Mouse (Mus musculus): ENCODE results near the gene Cbfa2t3. TPM values are rescaled to one million over a fixed set of nuclear protein-coding genes. Genes with fewer than 3 reads are reported as not detected.

Cbfa2t3 gene
- total and polyA plus RNA-seq, 3 experiments, result 10.9 to 22.3 (median 21.8) TPM

GRCm38 (mm10) chr8:122720070-122720729 is 21.3 kb upstream of the Cbfa2t3 start:
- no peak for TF ChIP-seq EP300 (IDR thresholded peaks at IDR 0.05; ENCODE audit: insufficient read depth, low read depth, low read length)
- TF ChIP-seq CTCF (IDR thresholded peaks at IDR 0.05), result no peak
- TF ChIP-seq POLR2A (IDR thresholded peaks at IDR 0.05; ENCODE audit: insufficient read depth, low read depth, low read length), result no peak
- DNase-seq, result peak; percentile 61 to 68
- Histone ChIP-seq H3K4me3 (peak overlapping the region; percentile 11), H3K27ac (peak overlapping the region; percentile 45), H3K4me1 (ENCODE audit: control insufficient read depth, insufficient read depth, low read length) (peaks cover 15% of the 10 kb centered on the region), H3K79me2 (replicated peaks; ENCODE audit: control insufficient read depth, insufficient read depth, low read length) (no peaks in the 10 kb centered on the region), H3K9ac (ENCODE audit: low read depth, low read length) (no peak overlapping the region), H3K36me3 (ENCODE audit: control insufficient read depth, insufficient read depth, low read length) (no peaks in the 10 kb centered on the region), H3K27me3 (ENCODE audit: control insufficient read depth, insufficient read depth, low read length) (no peaks in the 10 kb centered on the region)
- intact Hi-C loops (cut with DNase I), result no loop called here
- 3% methylated on average over 25 of the region's 25 CpGs for WGBS

GRCm38 (mm10) chr8:122719500-122720065 is 20.7 kb upstream of the Cbfa2t3 start:
- peak; percentile 45 to 55 for DNase-seq
- TF ChIP-seq CTCF (IDR thresholded peaks at IDR 0.05), result peak; percentile 37
- 0 out of 2 replicates have a peak, but pooled peaks have one; percentile 39 for TF ChIP-seq POLR2A (IDR thresholded peaks at IDR 0.05; ENCODE audit: insufficient read depth, low read depth, low read length)
- TF ChIP-seq EP300 (IDR thresholded peaks at IDR 0.05; ENCODE audit: insufficient read depth, low read depth, low read length), result peak; percentile 79; the same call in 1 of the 2 replicates
- H3K36me3 ChIP-seq (ENCODE audit: control insufficient read depth, insufficient read depth, low read length), result no peaks in the 10 kb centered on the region
- H3K79me2 ChIP-seq (replicated peaks; ENCODE audit: control insufficient read depth, insufficient read depth, low read length), result no peaks in the 10 kb centered on the region
- 24% methylated on average over 7 of the region's 7 CpGs for WGBS
- peak overlapping the region; percentile 11; the same call in 1 of the 2 replicates for H3K4me3 ChIP-seq
- H3K4me1 ChIP-seq (ENCODE audit: control insufficient read depth, insufficient read depth, low read length), result peaks cover 15% of the 10 kb centered on the region
- intact Hi-C loops (cut with DNase I), result no loop called here
- H3K27ac ChIP-seq, result peak overlapping the region; percentile 45
- H3K9ac ChIP-seq (ENCODE audit: low read depth, low read length), result no peak overlapping the region
- no peaks in the 10 kb centered on the region for H3K27me3 ChIP-seq (ENCODE audit: control insufficient read depth, insufficient read depth, low read length)

GRCm38 (mm10) chr8:122718711-122719499 is 20.0 kb upstream of the Cbfa2t3 start:
- peaks cover 15% of the 10 kb centered on the region for H3K4me1 ChIP-seq (ENCODE audit: control insufficient read depth, insufficient read depth, low read length)
- TF ChIP-seq POLR2A (IDR thresholded peaks at IDR 0.05; ENCODE audit: insufficient read depth, low read depth, low read length), result no peak
- no peak for TF ChIP-seq CTCF (IDR thresholded peaks at IDR 0.05)
- TF ChIP-seq EP300 (IDR thresholded peaks at IDR 0.05; ENCODE audit: insufficient read depth, low read depth, low read length), result no peak
- no peak overlapping the region for H3K4me3 ChIP-seq
- H3K36me3 ChIP-seq (ENCODE audit: control insufficient read depth, insufficient read depth, low read length), result no peaks in the 10 kb centered on the region
- intact Hi-C loops (cut with DNase I), result no loop called here
- H3K27me3 ChIP-seq (ENCODE audit: control insufficient read depth, insufficient read depth, low read length), result no peaks in the 10 kb centered on the region
- no peak for DNase-seq
- no peaks in the 10 kb centered on the region for H3K79me2 ChIP-seq (replicated peaks; ENCODE audit: control insufficient read depth, insufficient read depth, low read length)
- H3K9ac ChIP-seq (ENCODE audit: low read depth, low read length), result no peak overlapping the region
- no peak overlapping the region for H3K27ac ChIP-seq
- 91% methylated on average over 14 of the region's 14 CpGs for WGBS

GRCm38 (mm10) chr8:122717869-122718509 is 19.1 kb upstream of the Cbfa2t3 start:
- no peak for DNase-seq
- H3K9ac ChIP-seq (ENCODE audit: low read depth, low read length), result no peak overlapping the region
- intact Hi-C loops (cut with DNase I), result no loop called here
- H3K27ac ChIP-seq, result no peak overlapping the region
- no peaks in the 10 kb centered on the region for H3K36me3 ChIP-seq (ENCODE audit: control insufficient read depth, insufficient read depth, low read length)
- no peak overlapping the region for H3K4me3 ChIP-seq
- TF ChIP-seq EP300 (IDR thresholded peaks at IDR 0.05; ENCODE audit: insufficient read depth, low read depth, low read length), result no peak
- TF ChIP-seq CTCF (IDR thresholded peaks at IDR 0.05), result no peak
- TF ChIP-seq POLR2A (IDR thresholded peaks at IDR 0.05; ENCODE audit: insufficient read depth, low read depth, low read length), result no peak
- no peaks in the 10 kb centered on the region for H3K27me3 ChIP-seq (ENCODE audit: control insufficient read depth, insufficient read depth, low read length)
- H3K79me2 ChIP-seq (replicated peaks; ENCODE audit: control insufficient read depth, insufficient read depth, low read length), result no peaks in the 10 kb centered on the region
- peaks cover 15% of the 10 kb centered on the region for H3K4me1 ChIP-seq (ENCODE audit: control insufficient read depth, insufficient read depth, low read length)
- 80% methylated on average over 10 of the region's 10 CpGs for WGBS

- Histone ChIP-seq H3K4me1 (ENCODE audit: control insufficient read depth, insufficient read depth, low read length) (peaks cover 20% of the 10 kb centered on the region), H3K27me3 (ENCODE audit: control insufficient read depth, insufficient read depth, low read length) (no peaks in the 10 kb centered on the region), H3K9ac (ENCODE audit: low read depth, low read length) (no peak overlapping the region), H3K4me3 (no peak overlapping the region), H3K27ac (no peak overlapping the region), H3K79me2 (replicated peaks; ENCODE audit: control insufficient read depth, insufficient read depth, low read length) (no peaks in the 10 kb centered on the region), H3K36me3 (ENCODE audit: control insufficient read depth, insufficient read depth, low read length) (no peaks in the 10 kb centered on the region)
- TF ChIP-seq CTCF (IDR thresholded peaks at IDR 0.05), result no peak
- no peak for TF ChIP-seq POLR2A (IDR thresholded peaks at IDR 0.05; ENCODE audit: insufficient read depth, low read depth, low read length)
- TF ChIP-seq EP300 (IDR thresholded peaks at IDR 0.05; ENCODE audit: insufficient read depth, low read depth, low read length), result no peak
- 73% methylated on average over 8 of the region's 8 CpGs for WGBS
- DNase-seq, result no peak
- intact Hi-C loops (cut with DNase I), result no loop called here
These were observed 17.7 kb upstream of the Cbfa2t3 start for GRCm38 (mm10) chr8:122716566-122716965.
